Mouse (Mus musculus) megakaryocyte, embryonic 14.5 days (primary cell): ENCODE measurements around the gene Ppcdc.

Source experiments
- FLI1 ChIP-seq: IDR thresholded peaks from 2 replicates; pipeline ENCODE4 v1.6.1; 2012; ENCODE audit warnings: low read length, inconsistent platforms, mixed read lengths
- GATA1 ChIP-seq: IDR thresholded peaks from 3 replicates; pipeline ENCODE4 v1.6.1; 2012; ENCODE audit warnings: mixed read lengths, low read length, inconsistent platforms, borderline replicate concordance

DNA sequence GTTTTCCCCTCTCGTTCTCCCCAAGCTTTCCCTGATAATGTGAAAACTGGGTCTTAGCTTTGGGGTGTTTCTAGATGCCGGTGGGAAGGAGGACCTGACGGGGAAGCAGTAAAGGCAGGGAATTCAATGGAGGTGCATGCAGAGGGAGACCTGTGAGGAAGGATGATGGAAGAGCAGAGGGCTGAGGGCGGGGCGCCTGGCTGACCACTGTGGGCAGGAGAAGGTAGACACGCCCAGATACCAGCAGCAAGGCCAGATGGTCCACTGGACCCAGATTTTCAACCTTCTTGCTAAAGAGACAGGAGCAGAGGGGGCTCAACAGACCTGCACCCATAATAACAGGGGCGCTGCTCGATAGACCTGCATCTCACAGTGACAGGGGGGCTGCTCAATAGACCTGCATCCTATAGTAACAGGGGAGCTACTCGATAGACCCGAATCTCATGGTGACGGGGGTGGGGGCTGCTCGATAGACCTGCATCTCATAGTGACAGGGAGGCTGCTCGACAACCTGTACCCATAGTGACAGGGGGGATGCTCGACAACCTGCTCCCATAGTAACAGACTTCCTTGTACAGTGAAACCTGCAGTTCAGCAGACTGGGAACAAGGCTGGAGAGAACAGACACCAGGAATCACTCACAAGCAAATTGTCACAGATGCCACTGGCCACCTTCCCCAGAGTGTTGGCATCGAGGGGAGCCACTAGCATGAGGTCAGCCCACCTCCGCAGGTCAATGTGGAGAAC lies 20.2 kb downstream of the Ppcdc start:
- TF ChIP-seq FLI1 (no peak), GATA1 (no peak)
